In the genomic region with DNA sequence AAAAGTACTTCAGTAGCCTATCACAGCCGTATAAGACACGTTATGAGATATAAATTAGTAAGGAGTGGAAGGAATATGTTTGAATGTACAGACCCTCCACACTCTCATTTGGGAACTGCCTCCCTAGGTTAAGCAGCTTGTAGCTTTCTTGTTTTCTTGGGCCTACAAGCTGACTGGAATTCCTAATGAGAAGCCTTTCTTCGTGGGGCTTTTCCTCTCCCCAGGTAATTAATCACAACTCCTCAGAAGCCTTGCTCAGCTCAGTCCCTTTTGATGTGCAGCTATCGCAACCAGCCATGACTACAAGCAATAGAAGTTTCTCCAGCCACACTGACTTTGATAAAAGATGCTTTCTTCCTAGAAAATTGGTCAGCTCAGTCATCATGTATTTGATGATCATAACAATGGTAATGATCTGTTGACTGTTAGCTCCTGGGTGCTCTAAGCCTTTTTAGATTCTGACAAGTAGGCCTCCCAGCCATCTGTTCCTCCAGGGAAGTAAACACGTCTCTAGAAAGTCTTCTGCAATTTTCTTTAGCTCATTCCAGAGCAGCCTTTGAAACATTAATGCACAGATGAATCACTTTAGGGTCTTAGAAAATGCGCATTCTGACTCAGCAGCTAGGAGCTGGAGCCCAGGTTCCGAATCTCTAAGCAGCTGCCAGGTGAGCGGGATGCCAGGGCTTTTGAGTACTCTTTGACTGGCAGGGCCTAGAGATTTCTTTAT, we compare ENCODE assay signal across 14 mouse cellular contexts.
DNase-seq lines count a peak whose midpoint lies in the region; ATAC-seq and TF ChIP-seq lines count a peak whose summit lies in the region.
"Had no signal": no experiment of that assay in that cellular context is flagged by ENCODE, and none has a peak within 500 bp of the region (broad histone marks: within the 10 kb centered on the region; RNA-seq: fewer than 3 reads in every experiment).

No protein-coding gene starts in this region.

- TF ChIP-seq CTCF in brain, embryonic 14.5 days (IDR thresholded peaks at IDR 0.05; ENCODE audit: borderline replicate concordance, extremely low read depth, insufficient read depth, insufficient read length): no peak
- no peak for TF ChIP-seq CTCF in thymus, adult 2 months (IDR thresholded peaks at IDR 0.05; ENCODE audit: borderline replicate concordance, control insufficient read depth, extremely low read depth, insufficient read depth, low read length, poor library complexity)

- WGBS in forebrain, embryonic 10.5 days: 20% methylated on average over 8 of the region's 8 CpGs
- 7% methylated on average over 8 of the region's 8 CpGs for WGBS in forebrain, embryonic 16.5 days
- WGBS in hindbrain, embryonic 10.5 days: 29% methylated on average over 8 of the region's 8 CpGs
- WGBS in midbrain, embryonic 12.5 days: 21% methylated on average over 8 of the region's 8 CpGs
- 62% methylated on average over 8 of the region's 8 CpGs for WGBS in thymus, adult 2 months

- TF ChIP-seq POLR2A in brain, embryonic 14.5 days (IDR thresholded peaks at IDR 0.05; ENCODE audit: borderline replicate concordance, extremely low read depth, insufficient read depth, insufficient read length, poor library complexity, severe bottlenecking): no peak
- no peak for TF ChIP-seq POLR2A in thymus, adult 2 months (IDR thresholded peaks at IDR 0.05; ENCODE audit: control insufficient read depth, extremely low read depth, insufficient read depth, low read length, poor library complexity)

- H3K27ac ChIP-seq in forebrain, embryonic 10.5 days: 0 out of 2 replicates have a peak overlapping the region, but pooled peaks have one; percentile 8
- H3K27ac ChIP-seq in forebrain, embryonic 16.5 days (ENCODE audit: low read length): no peak overlapping the region
- H3K27ac ChIP-seq in hindbrain, embryonic 10.5 days: no peak overlapping the region
- H3K27ac ChIP-seq in midbrain, embryonic 12.5 days (replicated peaks): no peak overlapping the region
- H3K27ac ChIP-seq in thymus, adult 2 months (ENCODE audit: control insufficient read depth, insufficient read depth, low read length): no peak overlapping the region
- H3K27ac ChIP-seq: liver, embryonic 12.5 days; macrophage; neural tube, embryonic 13.5 days had no signal

- ATAC-seq in forebrain, embryonic 16.5 days: no peak
- ATAC-seq in midbrain, embryonic 12.5 days (ENCODE audit: low FRiP score, low read depth): peak; percentile 69
- ATAC-seq: intestine, postnatal 0 days; liver, embryonic 12.5 days had no signal

- no peak overlapping the region for H3K4me2 ChIP-seq in forebrain, embryonic 16.5 days (ENCODE audit: low read length)
- no peak overlapping the region for H3K4me2 ChIP-seq in midbrain, embryonic 12.5 days (replicated peaks)
- H3K4me2 ChIP-seq: liver, embryonic 12.5 days; neural tube, embryonic 13.5 days had no signal

- H3K9ac ChIP-seq in forebrain, embryonic 16.5 days (replicated peaks; ENCODE audit: low read depth, low read length): no peak overlapping the region
- no peak overlapping the region for H3K9ac ChIP-seq in midbrain, embryonic 12.5 days (replicated peaks)
- H3K9ac ChIP-seq: liver, embryonic 12.5 days had no signal

- no peaks in the 10 kb centered on the region for H3K27me3 ChIP-seq in forebrain, embryonic 10.5 days (ENCODE audit: poor library complexity, severe bottlenecking)
- no peaks in the 10 kb centered on the region for H3K27me3 ChIP-seq in forebrain, embryonic 16.5 days (replicated peaks; ENCODE audit: control insufficient read depth, insufficient read depth, low read length)
- H3K27me3 ChIP-seq in hindbrain, embryonic 10.5 days (ENCODE audit: insufficient read depth, poor library complexity, severe bottlenecking): no peaks in the 10 kb centered on the region
- no peaks in the 10 kb centered on the region for H3K27me3 ChIP-seq in midbrain, embryonic 12.5 days
- no peaks in the 10 kb centered on the region for H3K27me3 ChIP-seq in thymus, adult 2 months (ENCODE audit: control insufficient read depth, insufficient read depth, low read length)
- H3K27me3 ChIP-seq: liver, embryonic 12.5 days; neural tube, embryonic 13.5 days had no signal

- DNase-seq in forebrain, embryonic 10.5 days (ENCODE audit: extremely low spot score, low spot score): peak; percentile 16
- DNase-seq in brain, embryonic 14.5 days (ENCODE audit: low read depth): peak; percentile 82
- peak; percentile 2 for DNase-seq in hindbrain, embryonic 10.5 days (ENCODE audit: low spot score)
- DNase-seq in heart, postnatal 36 days: no peak
- no peak for DNase-seq in lung, adult 18-20 months
- DNase-seq in thymus, adult 2 months: no peak
- DNase-seq: cerebellum, adult 11-12 months; thymus, postnatal 36 days had no signal

- no peaks in the 10 kb centered on the region for H3K36me3 ChIP-seq in forebrain, embryonic 10.5 days (replicated peaks)
- H3K36me3 ChIP-seq in forebrain, embryonic 16.5 days (ENCODE audit: control insufficient read depth, insufficient read depth): no peaks in the 10 kb centered on the region
- H3K36me3 ChIP-seq in hindbrain, embryonic 10.5 days: no peaks in the 10 kb centered on the region
- H3K36me3 ChIP-seq in midbrain, embryonic 12.5 days: no peaks in the 10 kb centered on the region
- H3K36me3 ChIP-seq in thymus, adult 2 months (ENCODE audit: control insufficient read depth, insufficient read depth, low read length): no peaks in the 10 kb centered on the region
- H3K36me3 ChIP-seq: liver, embryonic 12.5 days; neural tube, embryonic 13.5 days had no signal

- H3K9me3 ChIP-seq in forebrain, embryonic 10.5 days: no peaks in the 10 kb centered on the region
- H3K9me3 ChIP-seq in forebrain, embryonic 16.5 days (ENCODE audit: control insufficient read depth, low read length): no peaks in the 10 kb centered on the region
- no peaks in the 10 kb centered on the region for H3K9me3 ChIP-seq in hindbrain, embryonic 10.5 days
- no peaks in the 10 kb centered on the region for H3K9me3 ChIP-seq in midbrain, embryonic 12.5 days
- H3K9me3 ChIP-seq: liver, embryonic 12.5 days; neural tube, embryonic 13.5 days had no signal

- H3K4me3 ChIP-seq in forebrain, embryonic 10.5 days: no peak overlapping the region
- H3K4me3 ChIP-seq in forebrain, embryonic 16.5 days (replicated peaks; ENCODE audit: low read length): no peak overlapping the region
- H3K4me3 ChIP-seq in hindbrain, embryonic 10.5 days: no peak overlapping the region
- H3K4me3 ChIP-seq in midbrain, embryonic 12.5 days: no peak overlapping the region
- no peak overlapping the region for H3K4me3 ChIP-seq in thymus, adult 2 months (ENCODE audit: control insufficient read depth, insufficient read depth, low read length)
- H3K4me3 ChIP-seq: liver, embryonic 12.5 days; neural tube, embryonic 13.5 days had no signal

- intact Hi-C loops in heart, postnatal 36 days (cut with DNase I): no loop called here

- H3K4me1 ChIP-seq in forebrain, embryonic 10.5 days: peaks cover 17% of the 10 kb centered on the region
- peaks cover 3% of the 10 kb centered on the region for H3K4me1 ChIP-seq in forebrain, embryonic 16.5 days (replicated peaks; ENCODE audit: control insufficient read depth, insufficient read depth, low read length)
- H3K4me1 ChIP-seq in hindbrain, embryonic 10.5 days (replicated peaks): peaks cover 8% of the 10 kb centered on the region
- H3K4me1 ChIP-seq in midbrain, embryonic 12.5 days: peaks cover 12% of the 10 kb centered on the region
- H3K4me1 ChIP-seq in thymus, adult 2 months (replicated peaks; ENCODE audit: control insufficient read depth, insufficient read depth, low read length): no peaks in the 10 kb centered on the region
- H3K4me1 ChIP-seq: liver, embryonic 12.5 days had no signal

Comparison
In these comparisons a context has a peak if more than half of its experiments do, and no peak if none do; other contexts are left out.
1. DNase-seq: peak in forebrain, embryonic 10.5 days (single experiment), brain, embryonic 14.5 days (single experiment) and hindbrain, embryonic 10.5 days (single experiment); none in heart, postnatal 36 days (0 of 2), lung, adult 18-20 months (0 of 2) and thymus, adult 2 months (single experiment).